Mouse (Mus musculus): ENCODE data around the gene Olfr630.
A peak's percentile ranks its signal among the peaks of the same experiment; 100 is the strongest.
"Not testable (repeated sequence)": the region's sequence is repeated elsewhere in the genome, so short reads cannot be mapped to it uniquely, and the experiment has no call there.

Olfr630 gene

GRCm38 (mm10) chr7:103757233-103757632 lies at the start of gene Olfr630:
Olfr630 (minus strand) TSS chr7:103757333.
- no peak for DNase-seq

GRCm38 (mm10) chr7:103806856-103807255 lies 49.7 kb upstream of the Olfr630 start:
- peak in 1 of 2 experiments; percentile 2 for DNase-seq

GRCm38 (mm10) chr7:103792669-103793388 lies 35.7 kb upstream of the Olfr630 start:
- DNase-seq = no peak

- no peak for DNase-seq
Observed at GRCm38 (mm10) chr7:103791721-103792120, 34.6 kb upstream of the Olfr630 start, which contains the start of gene Olfr67. Olfr67 (minus strand) TSS chr7:103791821.

GRCm38 (mm10) chr7:103779598-103779997 lies 22.5 kb upstream of the Olfr630 start, which contains the start of gene Olfr68:
Olfr68 (minus strand) TSS chr7:103779698.
- no peak for DNase-seq

GRCm38 (mm10) chr7:103777652-103778051 lies 20.5 kb upstream of the Olfr630 start:
- DNase-seq = not testable (repeated sequence)

GRCm38 (mm10) chr7:103771494-103771893 lies 14.4 kb upstream of the Olfr630 start, which contains the start of gene Olfr69:
Olfr69 (minus strand) TSS chr7:103771594.
- no peak for DNase-seq

GRCm38 (mm10) chr7:103767687-103768086 lies 10.6 kb upstream of the Olfr630 start:
- DNase-seq = not testable (repeated sequence)

- DNase-seq = not testable (repeated sequence)
Observed at GRCm38 (mm10) chr7:103762212-103762611, 5.1 kb upstream of the Olfr630 start.

- DNase-seq = no peak
Observed at GRCm38 (mm10) chr7:103744843-103745242, 12.3 kb downstream of the Olfr630 start, which contains the start of gene Olfr629. Olfr629 (minus strand) TSS chr7:103744943.

GRCm38 (mm10) chr7:103730074-103730473 lies 27.1 kb downstream of the Olfr630 start, which contains the start of gene Olfr628:
Olfr628 (plus strand) TSS chr7:103730374.
- DNase-seq = no peak

GRCm38 (mm10) chr7:103716398-103716797 lies 40.7 kb downstream of the Olfr630 start:
- not testable (repeated sequence) for DNase-seq

GRCm38 (mm10) chr7:103714371-103714770 lies 42.8 kb downstream of the Olfr630 start, which contains the start of gene Olfr243:
Olfr243 (plus strand) TSS chr7:103714671.
- no peak for DNase-seq

GRCm38 (mm10) chr7:103712024-103712423 lies 45.1 kb downstream of the Olfr630 start:
- peak in 1 of 2 experiments; percentile 1 for DNase-seq

All from kidney, postnatal 4 days (tissue).